Mouse (Mus musculus): ENCODE measurements at regions not wholly inside any gene's neighbourhood (a gene's known extent, or its start where the extent isn't known, plus 50 kb on each side); places are given as distances from the start of the nearest gene placed in this dataset.
"Not testable (repeated sequence)": the region's sequence is repeated elsewhere in the genome, so short reads cannot be mapped to it uniquely, and the experiment has no call there.

GRCm38 (mm10) chr7:64030650-64031049 is 91.9 kb upstream of the Klf13 start:
- DNase-seq (ENCODE audit: low spot score), result no peak

GRCm38 (mm10) chr7:64027100-64027499 is 88.4 kb upstream of the Klf13 start:
- DNase-seq (ENCODE audit: low spot score), result no peak

GRCm38 (mm10) chr7:64025155-64025554 is 86.4 kb upstream of the Klf13 start:
- DNase-seq (ENCODE audit: low spot score), result no peak

GRCm38 (mm10) chr7:64024253-64024652 is 85.5 kb upstream of the Klf13 start:
- DNase-seq (ENCODE audit: low spot score), result no peak

- DNase-seq (ENCODE audit: low spot score), result no peak
Measured at GRCm38 (mm10) chr7:64022711-64023468, 84.2 kb upstream of the Klf13 start.

GRCm38 (mm10) chr7:64021241-64022108 is 82.8 kb upstream of the Klf13 start:
- no peak for DNase-seq (ENCODE audit: low spot score)

- DNase-seq (ENCODE audit: low spot score), result no peak
Measured at GRCm38 (mm10) chr7:64018107-64018506, 79.4 kb upstream of the Klf13 start.

GRCm38 (mm10) chr7:64016874-64017273 is 78.2 kb upstream of the Klf13 start:
- DNase-seq (ENCODE audit: low spot score), result no peak

- DNase-seq (ENCODE audit: low spot score), result not testable (repeated sequence)
Measured at GRCm38 (mm10) chr7:64015136-64015535, 76.4 kb upstream of the Klf13 start.

- no peak for DNase-seq (ENCODE audit: low spot score)
Measured at GRCm38 (mm10) chr7:64014227-64014626, 75.5 kb upstream of the Klf13 start.

GRCm38 (mm10) chr7:64013023-64013547 is 74.4 kb upstream of the Klf13 start:
- no peak for DNase-seq (ENCODE audit: low spot score)

GRCm38 (mm10) chr7:64012268-64012601 is 73.5 kb upstream of the Klf13 start:
- DNase-seq (ENCODE audit: low spot score), result no peak

GRCm38 (mm10) chr7:64011563-64012267 is 73.0 kb upstream of the Klf13 start:
- no peak for DNase-seq (ENCODE audit: low spot score)

- no peak for DNase-seq (ENCODE audit: low spot score)
Measured at GRCm38 (mm10) chr7:64010640-64011039, 71.9 kb upstream of the Klf13 start.

GRCm38 (mm10) chr7:64007766-64008165 is 69.1 kb upstream of the Klf13 start:
- DNase-seq (ENCODE audit: low spot score), result no peak

- DNase-seq (ENCODE audit: low spot score), result no peak
Measured at GRCm38 (mm10) chr7:64006935-64007334, 68.2 kb upstream of the Klf13 start.

- no peak for DNase-seq (ENCODE audit: low spot score)
Measured at GRCm38 (mm10) chr7:64005765-64006164, 67.0 kb upstream of the Klf13 start.

GRCm38 (mm10) chr7:64003904-64004303 is 65.2 kb upstream of the Klf13 start:
- no peak for DNase-seq (ENCODE audit: low spot score)

GRCm38 (mm10) chr7:64001611-64002111 is 62.9 kb upstream of the Klf13 start:
- no peak for DNase-seq (ENCODE audit: low spot score)

- no peak for DNase-seq (ENCODE audit: low spot score)
Measured at GRCm38 (mm10) chr7:63998995-63999960, 60.6 kb upstream of the Klf13 start.

GRCm38 (mm10) chr7:63997997-63998396 is 59.3 kb upstream of the Klf13 start:
- no peak for DNase-seq (ENCODE audit: low spot score)

All from testis, postnatal 14 days (tissue).